Mouse (Mus musculus): ENCODE measurements around the gene Casp9. TPM values are rescaled to one million over a fixed set of nuclear protein-coding genes. Genes with fewer than 3 reads are reported as not detected.
A peak's percentile ranks its signal among the peaks of the same experiment; 100 is the strongest.

Gene Casp9
- total RNA-seq, 4 experiments from 2014 or later = 21.4 to 29.4 (median 26.5) TPM

GRCm38 (mm10) chr4:141818861-141819260 lies 25.4 kb downstream of the Casp9 start:
- DNase-seq = no peak

- DNase-seq = no peak
These were observed 25.9 kb downstream of the Casp9 start for GRCm38 (mm10) chr4:141819316-141819715.

- no peak for DNase-seq
These were observed 27.8 kb downstream of the Casp9 start for GRCm38 (mm10) chr4:141821178-141821577.

GRCm38 (mm10) chr4:141822089-141822488 lies 28.7 kb downstream of the Casp9 start:
- no peak for DNase-seq

- no peak for DNase-seq
These were observed 29.6 kb downstream of the Casp9 start for GRCm38 (mm10) chr4:141822979-141823378.

GRCm38 (mm10) chr4:141826060-141826459 lies 32.6 kb downstream of the Casp9 start, which contains the start of gene Cela2a:
Gene Cela2a, minus strand, starts transcription at chr4:141826160.
- DNase-seq = no peak

- no peak for DNase-seq
These were observed 34.0 kb downstream of the Casp9 start for GRCm38 (mm10) chr4:141827401-141827800.

- no peak for DNase-seq
These were observed 34.8 kb downstream of the Casp9 start for GRCm38 (mm10) chr4:141828177-141828576.

GRCm38 (mm10) chr4:141830381-141830780 lies 37.0 kb downstream of the Casp9 start:
- DNase-seq = no peak

GRCm38 (mm10) chr4:141831361-141831760 lies 37.9 kb downstream of the Casp9 start:
- DNase-seq = no peak

- no peak for DNase-seq
These were observed 40.5 kb downstream of the Casp9 start for GRCm38 (mm10) chr4:141833911-141834310.

GRCm38 (mm10) chr4:141834536-141835095 lies 41.2 kb downstream of the Casp9 start:
- DNase-seq = no peak

- no peak for DNase-seq
These were observed 52.6 kb downstream of the Casp9 start, which contains the start of gene Ctrc for GRCm38 (mm10) chr4:141845999-141846398. Gene Ctrc, minus strand, starts transcription at chr4:141846359.

GRCm38 (mm10) chr4:141853437-141853836 lies 60.0 kb downstream of the Casp9 start:
- no peak for DNase-seq

GRCm38 (mm10) chr4:141857422-141857930 lies 64.1 kb downstream of the Casp9 start:
- DNase-seq = peak; percentile 60

- DNase-seq = no peak
These were observed 65.1 kb downstream of the Casp9 start for GRCm38 (mm10) chr4:141858501-141858900.

- no peak for DNase-seq
These were observed 65.9 kb downstream of the Casp9 start for GRCm38 (mm10) chr4:141859351-141859750.

GRCm38 (mm10) chr4:141860246-141860841 lies 66.9 kb downstream of the Casp9 start:
- DNase-seq = no peak

- no peak for DNase-seq
These were observed 68.3 kb downstream of the Casp9 start for GRCm38 (mm10) chr4:141861591-141862295.

- no peak for DNase-seq
These were observed 69.5 kb downstream of the Casp9 start for GRCm38 (mm10) chr4:141862867-141863266.

GRCm38 (mm10) chr4:141863726-141864280 lies 70.4 kb downstream of the Casp9 start:
- DNase-seq = no peak

GRCm38 (mm10) chr4:141864506-141864905 lies 71.1 kb downstream of the Casp9 start:
- DNase-seq = no peak

GRCm38 (mm10) chr4:141865006-141865405 lies 71.6 kb downstream of the Casp9 start:
- DNase-seq = no peak
